ENCODE assay signal across 23 mouse cellular contexts in genomic region chr14:48852061-48852460, GRCm38 (mm10).
DNase-seq lines count a peak whose midpoint lies in the region; ATAC-seq and TF ChIP-seq lines count a peak whose summit lies in the region.
"Had no signal": no experiment of that assay in that cellular context is flagged by ENCODE, and none has a peak within 500 bp of the region (broad histone marks: within the 10 kb centered on the region; RNA-seq: fewer than 3 reads in every experiment).

No protein-coding gene starts in this region.

- no peak for DNase-seq in forebrain, embryonic 10.5 days (ENCODE audit: extremely low spot score, low spot score)
- DNase-seq in forebrain, embryonic 14.5 days (ENCODE audit: low spot score) = no peak
- DNase-seq in midbrain, embryonic 11.5 days (ENCODE audit: low spot score, missing footprints) = peak; percentile 93
- no peak for DNase-seq in midbrain, postnatal 0 days (ENCODE audit: low spot score)
- DNase-seq in MEL (ENCODE audit: low read depth, low spot score) = peak; percentile 9
- DNase-seq in layer of hippocampus, adult 9-10 months (ENCODE audit: low spot score) = no peak
- DNase-seq: adrenal gland, adult 8-10 months; adrenal gland, postnatal 14 days; adrenal gland, postnatal 36 days; cerebellum, adult 11-12 months; cerebellum, adult 2 months; cerebellum, adult 9-10 months; cerebellum, postnatal 10 days; cerebellum, postnatal 25 days had no signal

- peaks cover 33% of the 10 kb centered on the region for H3K4me1 ChIP-seq in forebrain, embryonic 10.5 days
- H3K4me1 ChIP-seq in forebrain, embryonic 14.5 days (ENCODE audit: control insufficient read depth, insufficient read depth, low read length) = peaks cover 6% of the 10 kb centered on the region; the same call in 1 of the 2 replicates
- peaks cover 20% of the 10 kb centered on the region for H3K4me1 ChIP-seq in midbrain, embryonic 11.5 days (ENCODE audit: control insufficient read depth, insufficient read depth, low read length)
- H3K4me1 ChIP-seq in midbrain, postnatal 0 days (ENCODE audit: insufficient read depth, low read length) = no peaks in the 10 kb centered on the region
- peaks cover 2 to 16% of the 10 kb centered on the region in 2 experiments; a peak in 2 of 4 replicates for H3K4me1 ChIP-seq in MEL (ENCODE audit: control insufficient read depth in 1 of 2, insufficient read depth in 2 of 2, low read length in 2 of 2)
- peaks cover 42% of the 10 kb centered on the region for H3K4me1 ChIP-seq in midbrain, embryonic 13.5 days (replicated peaks)

- no peak overlapping the region for H3K9ac ChIP-seq in forebrain, embryonic 14.5 days (ENCODE audit: low read length)
- H3K9ac ChIP-seq in midbrain, embryonic 11.5 days (ENCODE audit: low read length) = peak overlapping the region; percentile 54
- H3K9ac ChIP-seq in midbrain, postnatal 0 days (replicated peaks; ENCODE audit: low read length, poor library complexity, severe bottlenecking) = no peak overlapping the region
- no peak overlapping the region for H3K9ac ChIP-seq in MEL (ENCODE audit: control insufficient read depth, low read depth, low read length, poor library complexity, severe bottlenecking)
- no peak overlapping the region for H3K9ac ChIP-seq in midbrain, embryonic 13.5 days (replicated peaks)
- H3K9ac ChIP-seq: embryonic facial prominence, embryonic 12.5 days; forebrain, embryonic 12.5 days; forebrain, embryonic 15.5 days; forebrain, postnatal 0 days had no signal

- no peak for TF ChIP-seq POLR2A in MEL (IDR thresholded peaks at IDR 0.05; ENCODE audit: control insufficient read depth in 1 of 2, insufficient read depth in 1 of 2, low read depth in 1 of 2, low read length in 2 of 2, poor library complexity in 1 of 2)

- no peak for ATAC-seq in forebrain, embryonic 14.5 days
- no peak for ATAC-seq in midbrain, embryonic 11.5 days (ENCODE audit: low FRiP score)
- no peak for ATAC-seq in midbrain, postnatal 0 days (ENCODE audit: low FRiP score)
- ATAC-seq in midbrain, embryonic 13.5 days = no peak
- ATAC-seq in monocyte, adult 5-6 weeks (replicated peaks; ENCODE audit: insufficient number of reproducible peaks, low FRiP score, low TSS enrichment, poor library complexity, severe bottlenecking) = no peak
- ATAC-seq: activated CD4-positive, CD25-positive, alpha-beta regulatory T cell, adult 4 months; forebrain, embryonic 15.5 days; forebrain, postnatal 0 days; Patski had no signal

- TF ChIP-seq RAD21 in MEL (IDR thresholded peaks at IDR 0.05; ENCODE audit: low read depth, low read length) = no peak

- peaks cover 68% of the 10 kb centered on the region for H3K27me3 ChIP-seq in forebrain, embryonic 10.5 days (ENCODE audit: poor library complexity, severe bottlenecking)
- H3K27me3 ChIP-seq in forebrain, embryonic 14.5 days (replicated peaks; ENCODE audit: control insufficient read depth, insufficient read depth, low read length) = no peaks in the 10 kb centered on the region; the same call in 1 of the 2 replicates
- no peaks in the 10 kb centered on the region for H3K27me3 ChIP-seq in midbrain, embryonic 11.5 days (ENCODE audit: control insufficient read depth, insufficient read depth, low read length)
- H3K27me3 ChIP-seq in midbrain, postnatal 0 days (ENCODE audit: insufficient read depth, low read length) = 0 out of 2 replicates have a peak, but pooled peaks cover 3% of the 10 kb centered on the region
- no peaks in the 10 kb centered on the region for H3K27me3 ChIP-seq in MEL (ENCODE audit: control insufficient read depth in 1 of 2, insufficient read depth in 2 of 2, low read length in 2 of 2)
- 0 out of 2 replicates have a peak, but pooled peaks cover 3% of the 10 kb centered on the region for H3K27me3 ChIP-seq in midbrain, embryonic 13.5 days
- H3K27me3 ChIP-seq: embryonic facial prominence, embryonic 12.5 days had no signal

- no peaks in the 10 kb centered on the region for H3K9me3 ChIP-seq in forebrain, embryonic 10.5 days
- no peaks in the 10 kb centered on the region for H3K9me3 ChIP-seq in forebrain, embryonic 14.5 days (replicated peaks; ENCODE audit: control insufficient read depth, low read length)
- H3K9me3 ChIP-seq in midbrain, embryonic 11.5 days (ENCODE audit: control insufficient read depth, low read length) = no peaks in the 10 kb centered on the region
- no peaks in the 10 kb centered on the region for H3K9me3 ChIP-seq in midbrain, postnatal 0 days (ENCODE audit: low read length)
- H3K9me3 ChIP-seq in MEL (replicated peaks; ENCODE audit: insufficient read depth, low read length) = no peaks in the 10 kb centered on the region
- H3K9me3 ChIP-seq in midbrain, embryonic 13.5 days = no peaks in the 10 kb centered on the region
- H3K9me3 ChIP-seq: embryonic facial prominence, embryonic 12.5 days; forebrain, embryonic 12.5 days; forebrain, embryonic 15.5 days had no signal

- H3K79me2 ChIP-seq in MEL (ENCODE audit: control insufficient read depth, insufficient read depth, low read length, poor library complexity) = no peaks in the 10 kb centered on the region

- TF ChIP-seq EP300 in MEL (IDR thresholded peaks at IDR 0.05; ENCODE audit: low read depth in 1 of 2, low read length in 2 of 2) = no peak

- no peaks in the 10 kb centered on the region for H3K36me3 ChIP-seq in forebrain, embryonic 10.5 days (replicated peaks)
- H3K36me3 ChIP-seq in forebrain, embryonic 14.5 days (ENCODE audit: control insufficient read depth, insufficient read depth, low read length) = no peaks in the 10 kb centered on the region
- no peaks in the 10 kb centered on the region for H3K36me3 ChIP-seq in midbrain, embryonic 11.5 days (ENCODE audit: control insufficient read depth, insufficient read depth, low read length)
- H3K36me3 ChIP-seq in midbrain, postnatal 0 days (ENCODE audit: insufficient read depth, low read length) = no peaks in the 10 kb centered on the region
- H3K36me3 ChIP-seq in MEL (ENCODE audit: control insufficient read depth in 1 of 2, insufficient read depth in 2 of 2, low read length in 2 of 2) = peaks cover 0 to 14% of the 10 kb centered on the region in 2 experiments; a peak in 2 of 4 replicates
- H3K36me3 ChIP-seq in midbrain, embryonic 13.5 days = no peaks in the 10 kb centered on the region
- H3K36me3 ChIP-seq: embryonic facial prominence, embryonic 10.5 days; embryonic facial prominence, embryonic 12.5 days; forebrain, embryonic 12.5 days; forebrain, embryonic 15.5 days had no signal

- H3K4me2 ChIP-seq in forebrain, embryonic 14.5 days (ENCODE audit: low read length) = no peak overlapping the region
- H3K4me2 ChIP-seq in midbrain, embryonic 11.5 days = peak overlapping the region; percentile 39; the same call in 1 of the 2 replicates
- H3K4me2 ChIP-seq in midbrain, postnatal 0 days (ENCODE audit: low read depth, low read length, poor library complexity, severe bottlenecking) = no peak overlapping the region
- H3K4me2 ChIP-seq in midbrain, embryonic 13.5 days (replicated peaks) = no peak overlapping the region

- peak overlapping the region; percentile 12; the same call in 1 of the 2 replicates for H3K27ac ChIP-seq in forebrain, embryonic 10.5 days
- H3K27ac ChIP-seq in forebrain, embryonic 14.5 days (ENCODE audit: low read depth, low read length) = no peak overlapping the region
- peak overlapping the region; percentile 88 for H3K27ac ChIP-seq in midbrain, embryonic 11.5 days (ENCODE audit: low read depth, low read length)
- H3K27ac ChIP-seq in midbrain, postnatal 0 days (ENCODE audit: low read depth, low read length) = no peak overlapping the region
- H3K27ac ChIP-seq in MEL (ENCODE audit: control insufficient read depth, low read depth, low read length) = no peak overlapping the region
- peak overlapping the region; percentile 56 for H3K27ac ChIP-seq in midbrain, embryonic 13.5 days
- H3K27ac ChIP-seq: embryonic facial prominence, embryonic 12.5 days; forebrain, embryonic 12.5 days; forebrain, embryonic 15.5 days had no signal

- TF ChIP-seq CTCF in midbrain, postnatal 0 days (IDR thresholded peaks at IDR 0.05) = no peak
- TF ChIP-seq CTCF in MEL (IDR thresholded peaks at IDR 0.05 in 2 of 3, conservative IDR thresholded peaks at IDR 0.05 in 1 of 3; ENCODE audit: control insufficient read depth in 1 of 3, insufficient read depth in 1 of 3, low read depth in 2 of 3, low read length in 3 of 3, poor library complexity in 1 of 3, severe bottlenecking in 1 of 3) = no peak

- H3K4me3 ChIP-seq in forebrain, embryonic 10.5 days = 0 out of 2 replicates have a peak overlapping the region, but pooled peaks have one; percentile 43
- H3K4me3 ChIP-seq in forebrain, embryonic 14.5 days (ENCODE audit: low read depth, low read length) = no peak overlapping the region
- H3K4me3 ChIP-seq in midbrain, embryonic 11.5 days (ENCODE audit: low read depth, low read length) = no peak overlapping the region
- no peak overlapping the region for H3K4me3 ChIP-seq in midbrain, postnatal 0 days (ENCODE audit: low read depth, low read length)
- H3K4me3 ChIP-seq in MEL (ENCODE audit: control insufficient read depth in 1 of 2, insufficient read depth in 1 of 2, low read depth in 2 of 2, low read length in 2 of 2) = no peak overlapping the region
- H3K4me3 ChIP-seq in midbrain, embryonic 13.5 days (replicated peaks) = no peak overlapping the region

- WGBS in forebrain, embryonic 10.5 days = 56% methylated on average over 4 of the region's 4 CpGs
- WGBS in forebrain, embryonic 14.5 days = 55% methylated on average over 4 of the region's 4 CpGs
- WGBS in midbrain, embryonic 11.5 days = 39% methylated on average over 4 of the region's 4 CpGs
- WGBS in midbrain, postnatal 0 days = 49% methylated on average over 4 of the region's 4 CpGs
- 37% methylated on average over 4 of the region's 4 CpGs for WGBS in midbrain, embryonic 13.5 days

TF ChIP-seq in MEL, 35 proteins besides CTCF, POLR2A, EP300 and RAD21:
- TF ChIP-seq MAX (IDR thresholded peaks at IDR 0.05; ENCODE audit: low read length) (no peak), NELFE (IDR thresholded peaks at IDR 0.05; ENCODE audit: low read depth, low read length) (no peak), MEF2A (IDR thresholded peaks at IDR 0.05; ENCODE audit: extremely low read depth, insufficient replicate concordance, low read depth, low read length, poor library complexity, severe bottlenecking) (no peak), MYB (IDR thresholded peaks at IDR 0.05; ENCODE audit: low read depth, low read length) (no peak), ZC3H11A (IDR thresholded peaks at IDR 0.05; ENCODE audit: low read depth, low read length) (no peak), SIN3A (IDR thresholded peaks at IDR 0.05; ENCODE audit: low read length) (no peak), POLR2AphosphoS5 (IDR thresholded peaks at IDR 0.05; ENCODE audit: borderline replicate concordance, low read depth, low read length) (no peak)

Comparison
In these comparisons a context has a peak if more than half of its experiments do, and no peak if none do; other contexts are left out.
1. DNase-seq: peak in midbrain, embryonic 11.5 days (single experiment) and MEL (single experiment); none in forebrain, embryonic 10.5 days (single experiment), forebrain, embryonic 14.5 days (single experiment), midbrain, postnatal 0 days (single experiment) and layer of hippocampus, adult 9-10 months (single experiment).
2. H3K27ac ChIP-seq: peak in forebrain, embryonic 10.5 days (single experiment), midbrain, embryonic 11.5 days (single experiment) and midbrain, embryonic 13.5 days (single experiment); none in forebrain, embryonic 14.5 days (single experiment), midbrain, postnatal 0 days (single experiment) and MEL (single experiment).